Mouse (Mus musculus) limb, embryonic 13.5 days (tissue): ENCODE measurements around the gene Gm10964. TPM values are rescaled to one million over a fixed set of nuclear protein-coding genes. Genes with fewer than 3 reads are reported as not detected.

Experiments used
- ATAC-seq: fragments of 200-750 bp; cut with Nextera tagmentation; 2 replicates; pipeline ENCODE4 v1.8.0; 2017; ENCODE audit warnings: low read depth, moderate number of reproducible peaks, moderate TSS enrichment; ENCODE audit not compliant: low FRiP score
- H3K27ac ChIP-seq: fragments of 300-500 bp; sonication (generic); 2 replicates; pipeline ENCODE4 v1.5.1; 2015; ENCODE audit warnings: inconsistent platforms, mild to moderate bottlenecking, moderate library complexity
- H3K27me3 ChIP-seq: fragments of 300-500 bp; sonication (generic); 2 replicates; pipeline ENCODE4 v1.6.1; 2015; ENCODE audit warnings: mild to moderate bottlenecking, inconsistent platforms
- H3K36me3 ChIP-seq: fragments of 300-500 bp; sonication (generic); 2 replicates; pipeline ENCODE4 v1.6.1; 2015; ENCODE audit warnings: inconsistent platforms, mild to moderate bottlenecking, moderate library complexity
- H3K4me1 ChIP-seq: fragments of 300-500 bp; sonication (generic); 2 replicates; pipeline ENCODE4 v1.6.1; 2015; ENCODE audit warnings: inconsistent platforms
- H3K4me2 ChIP-seq: fragments of 300-500 bp; sonication (generic); replicated peaks from 2 replicates; pipeline ENCODE4 v1.6.1; 2015; ENCODE audit warnings: inconsistent platforms, mild to moderate bottlenecking, moderate library complexity
- H3K4me3 ChIP-seq: fragments of 300-500 bp; sonication (generic); 2 replicates; pipeline ENCODE4 v1.5.1; 2015; ENCODE audit warnings: moderate library complexity, mild to moderate bottlenecking, inconsistent platforms
- H3K9ac ChIP-seq: fragments of 300-500 bp; sonication (generic); 2 replicates; pipeline ENCODE4 v1.6.1; 2015; ENCODE audit warnings: mild to moderate bottlenecking, inconsistent platforms
- H3K9me3 ChIP-seq: fragments of 300-500 bp; sonication (generic); 2 replicates; pipeline ENCODE4 v1.6.1; 2016; ENCODE audit warnings: inconsistent platforms
- WGBS: fragments of 180-500 bp; shearing (Covaris S2); methylation state at CpG from one replicate; pipeline ENCODE4 v1.1.7; 2015; 5-methylcytosine and 5-hydroxymethylcytosine counted together
- polyA plus RNA-seq: library from polyadenylated mRNA; unstranded; fragments of >200 nt; fragmentation: Nextera tagmentation; extraction: Ambion mirVana; gene quantifications from 2 replicates; pipeline ENCODE4 v1.2.1, GENCODE M21; 2015

Gm10964 gene
- polyA plus RNA-seq, 1 experiment from 2014 or later: not detected

GRCm38 (mm10) chr3:103759261-103759970 lies 20.2 kb downstream of the Gm10964 start:
- WGBS: 81% methylated on average over 5 of the region's 5 CpGs
- no peak overlapping the region for H3K27ac ChIP-seq
- H3K9ac ChIP-seq: no peak overlapping the region
- H3K9me3 ChIP-seq: no peaks in the 10 kb centered on the region
- no peaks in the 10 kb centered on the region for H3K27me3 ChIP-seq
- no peak for ATAC-seq
- no peak overlapping the region for H3K4me2 ChIP-seq
- no peak overlapping the region for H3K4me3 ChIP-seq
- peaks cover 77% of the 10 kb centered on the region for H3K36me3 ChIP-seq
- no peaks in the 10 kb centered on the region for H3K4me1 ChIP-seq

GRCm38 (mm10) chr3:103766789-103767188 lies 27.6 kb downstream of the Gm10964 start:
- no peak overlapping the region for H3K4me2 ChIP-seq
- WGBS: 78% methylated on average over 3 of the region's 3 CpGs
- H3K27ac ChIP-seq: no peak overlapping the region
- peaks cover 3% of the 10 kb centered on the region for H3K4me1 ChIP-seq
- H3K4me3 ChIP-seq: no peak overlapping the region
- H3K27me3 ChIP-seq: no peaks in the 10 kb centered on the region
- H3K9ac ChIP-seq: no peak overlapping the region
- no peaks in the 10 kb centered on the region for H3K9me3 ChIP-seq
- peaks cover 47% of the 10 kb centered on the region for H3K36me3 ChIP-seq
- no peak for ATAC-seq

- Histone ChIP-seq H3K9ac (no peak overlapping the region), H3K4me2 (no peak overlapping the region), H3K36me3 (peaks cover 28% of the 10 kb centered on the region), H3K4me3 (no peak overlapping the region), H3K4me1 (peaks cover 18% of the 10 kb centered on the region), H3K27ac (no peak overlapping the region), H3K9me3 (no peaks in the 10 kb centered on the region), H3K27me3 (no peaks in the 10 kb centered on the region)
- no peak for ATAC-seq
- WGBS: 69% methylated on average over 9 of the region's 9 CpGs
Measured at GRCm38 (mm10) chr3:103771531-103772130, 32.5 kb downstream of the Gm10964 start.

- ATAC-seq: no peak
- H3K27ac ChIP-seq: no peak overlapping the region
- no peak overlapping the region for H3K9ac ChIP-seq
- H3K4me1 ChIP-seq: peaks cover 18% of the 10 kb centered on the region
- no peak overlapping the region for H3K4me2 ChIP-seq
- H3K36me3 ChIP-seq: peaks cover 36% of the 10 kb centered on the region
- WGBS: 92% methylated on average over 4 of the region's 4 CpGs
- no peak overlapping the region for H3K4me3 ChIP-seq
- no peaks in the 10 kb centered on the region for H3K27me3 ChIP-seq
- no peaks in the 10 kb centered on the region for H3K9me3 ChIP-seq
Measured at GRCm38 (mm10) chr3:103772846-103773245, 33.7 kb downstream of the Gm10964 start.

- Histone ChIP-seq H3K4me3 (no peak overlapping the region), H3K36me3 (peaks cover 40% of the 10 kb centered on the region), H3K27me3 (no peaks in the 10 kb centered on the region), H3K9me3 (no peaks in the 10 kb centered on the region), H3K4me1 (peaks cover 18% of the 10 kb centered on the region), H3K4me2 (no peak overlapping the region), H3K27ac (no peak overlapping the region), H3K9ac (no peak overlapping the region)
- WGBS: 79% methylated on average over 3 of the region's 3 CpGs
- ATAC-seq: no peak
Measured at GRCm38 (mm10) chr3:103773508-103773907, 34.3 kb downstream of the Gm10964 start.

- no peak for ATAC-seq
- Histone ChIP-seq H3K4me2 (no peak overlapping the region), H3K9ac (no peak overlapping the region), H3K36me3 (peaks cover 38% of the 10 kb centered on the region), H3K4me1 (peaks cover 18% of the 10 kb centered on the region), H3K27me3 (no peaks in the 10 kb centered on the region), H3K4me3 (no peak overlapping the region), H3K9me3 (no peaks in the 10 kb centered on the region), H3K27ac (no peak overlapping the region)
- 77% methylated on average over 15 of the region's 15 CpGs for WGBS
Measured at GRCm38 (mm10) chr3:103774009-103774408, 34.8 kb downstream of the Gm10964 start.

- H3K27me3 ChIP-seq: no peaks in the 10 kb centered on the region
- no peak overlapping the region for H3K27ac ChIP-seq
- no peak for ATAC-seq
- no peaks in the 10 kb centered on the region for H3K9me3 ChIP-seq
- no peak overlapping the region for H3K4me3 ChIP-seq
- no peak overlapping the region for H3K4me2 ChIP-seq
- H3K9ac ChIP-seq: no peak overlapping the region
- H3K4me1 ChIP-seq: peaks cover 5% of the 10 kb centered on the region
- 87% methylated on average over 11 of the region's 11 CpGs for WGBS
- peaks cover 23% of the 10 kb centered on the region for H3K36me3 ChIP-seq
Measured at GRCm38 (mm10) chr3:103777940-103778339, 38.8 kb downstream of the Gm10964 start.

GRCm38 (mm10) chr3:103778660-103779059 lies 39.5 kb downstream of the Gm10964 start:
- no peak for ATAC-seq
- H3K4me3 ChIP-seq: no peak overlapping the region
- H3K4me2 ChIP-seq: no peak overlapping the region
- no peak overlapping the region for H3K27ac ChIP-seq
- no peaks in the 10 kb centered on the region for H3K9me3 ChIP-seq
- peaks cover 23% of the 10 kb centered on the region for H3K36me3 ChIP-seq
- peaks cover 5% of the 10 kb centered on the region for H3K4me1 ChIP-seq
- WGBS: 87% methylated on average over 6 of the region's 6 CpGs
- H3K9ac ChIP-seq: no peak overlapping the region
- no peaks in the 10 kb centered on the region for H3K27me3 ChIP-seq

GRCm38 (mm10) chr3:103779183-103779582 lies 40.0 kb downstream of the Gm10964 start:
- H3K27me3 ChIP-seq: no peaks in the 10 kb centered on the region
- H3K4me2 ChIP-seq: no peak overlapping the region
- peaks cover 23% of the 10 kb centered on the region for H3K36me3 ChIP-seq
- no peak overlapping the region for H3K9ac ChIP-seq
- H3K9me3 ChIP-seq: no peaks in the 10 kb centered on the region
- ATAC-seq: no peak
- H3K27ac ChIP-seq: no peak overlapping the region
- no peak overlapping the region for H3K4me3 ChIP-seq
- peaks cover 5% of the 10 kb centered on the region for H3K4me1 ChIP-seq
- WGBS: 86% methylated on average over 7 of the region's 7 CpGs

- Histone ChIP-seq H3K4me3 (no peak overlapping the region), H3K4me1 (peaks cover 7% of the 10 kb centered on the region; the same call in 1 of the 2 replicates), H3K9me3 (no peaks in the 10 kb centered on the region), H3K36me3 (peaks cover 23% of the 10 kb centered on the region), H3K27me3 (no peaks in the 10 kb centered on the region), H3K4me2 (no peak overlapping the region), H3K9ac (no peak overlapping the region), H3K27ac (no peak overlapping the region)
- 89% methylated on average over 3 of the region's 3 CpGs for WGBS
- no peak for ATAC-seq
Measured at GRCm38 (mm10) chr3:103780271-103780670, 41.1 kb downstream of the Gm10964 start.

GRCm38 (mm10) chr3:103780777-103781176 lies 41.6 kb downstream of the Gm10964 start:
- H3K4me2 ChIP-seq: no peak overlapping the region
- no peak overlapping the region for H3K9ac ChIP-seq
- H3K27ac ChIP-seq: no peak overlapping the region
- peaks cover 10% of the 10 kb centered on the region; the same call in 1 of the 2 replicates for H3K4me1 ChIP-seq
- ATAC-seq: no peak
- no peaks in the 10 kb centered on the region for H3K27me3 ChIP-seq
- H3K36me3 ChIP-seq: peaks cover 19% of the 10 kb centered on the region
- H3K4me3 ChIP-seq: no peak overlapping the region
- no peaks in the 10 kb centered on the region for H3K9me3 ChIP-seq
- 84% methylated on average over 5 of the region's 5 CpGs for WGBS

- ATAC-seq: no peak
- Histone ChIP-seq H3K27ac (no peak overlapping the region), H3K36me3 (peaks cover 5% of the 10 kb centered on the region; the same call in 1 of the 2 replicates), H3K4me1 (peaks cover 13% of the 10 kb centered on the region), H3K9me3 (no peaks in the 10 kb centered on the region), H3K4me3 (no peak overlapping the region), H3K27me3 (no peaks in the 10 kb centered on the region), H3K4me2 (no peak overlapping the region), H3K9ac (no peak overlapping the region)
- 85% methylated on average over 4 of the region's 4 CpGs for WGBS
Measured at GRCm38 (mm10) chr3:103782844-103783609, 43.9 kb downstream of the Gm10964 start.
